Mouse (Mus musculus) CH12.LX (cell line): ENCODE results near the gene Smc1a. TPM values are rescaled to one million over a fixed set of nuclear protein-coding genes. Genes with fewer than 3 reads are reported as not detected.
A peak's percentile ranks its signal among the peaks of the same experiment; 100 is the strongest.

ENCODE experiments used
- DNase-seq: peaks from one replicate; pipeline ENCODE4 v3.0.0-alpha.2; 2013; ENCODE audit errors: extremely low read depth
- H3K27ac ChIP-seq: 2 replicates; pipeline ENCODE4 v1.5.1; 2012; ENCODE audit warnings: low read depth, mild to moderate bottlenecking, control low read depth, moderate library complexity; ENCODE audit not compliant: insufficient read depth
- H3K27me3 ChIP-seq: replicated peaks from 2 replicates; pipeline ENCODE3; 2012; ENCODE audit warnings: inconsistent platforms
- H3K36me3 ChIP-seq, 2 experiments: replicated peaks in 1 of 2; 2 replicates each; pipeline versions ENCODE3 to v1.6.1; 2012; ENCODE audit warnings: inconsistent platforms in 1 of 2, low read length in 1 of 2, mild to moderate bottlenecking in 1 of 2, mixed read lengths in 1 of 2, moderate library complexity in 1 of 2; ENCODE audit not compliant: control insufficient read depth in 1 of 2, insufficient read depth in 1 of 2
- H3K4me1 ChIP-seq, 2 experiments: 2 replicates each; pipeline ENCODE4 v1.6.1; 2012; ENCODE audit warnings: inconsistent platforms in 1 of 2, moderate library complexity in 1 of 2; ENCODE audit not compliant: insufficient read depth in 2 of 2, control insufficient read depth in 1 of 2
- H3K4me2 ChIP-seq: 2 replicates; pipeline ENCODE4 v1.6.1; 2012; ENCODE audit warnings: low read depth, mild to moderate bottlenecking, control low read depth; ENCODE audit not compliant: poor library complexity, insufficient read depth, severe bottlenecking
- H3K4me3 ChIP-seq, 3 experiments: fragments of 150-350 bp in 1 of 3; sonication (generic) in 1 of 3; replicated peaks in 1 of 3; 2 replicates each; pipeline versions ENCODE3 to v1.5.1; 2011 to 2012; ENCODE audit warnings: low read depth in 2 of 3, low read length in 2 of 3, mild to moderate bottlenecking in 2 of 3, moderate library complexity in 2 of 3, control low read depth in 1 of 3, improper control_type of control experiment in 1 of 3, inconsistent platforms in 1 of 3, mixed read lengths in 1 of 3; ENCODE audit not compliant: poor library complexity in 1 of 3
- H3K79me2 ChIP-seq: replicated peaks from 2 replicates; pipeline ENCODE4 v1.6.1; 2012; ENCODE audit warnings: mild to moderate bottlenecking, moderate library complexity; ENCODE audit not compliant: control insufficient read depth, poor library complexity, insufficient read depth, severe bottlenecking; ENCODE audit errors: extremely low read depth
- H3K9ac ChIP-seq: 2 replicates; pipeline ENCODE4 v1.6.1; 2012; ENCODE audit warnings: low read depth, mild to moderate bottlenecking, control low read depth, moderate library complexity; ENCODE audit not compliant: insufficient read depth
- H3K9me3 ChIP-seq: replicated peaks from 2 replicates; pipeline ENCODE3; 2012; ENCODE audit warnings: low read length, inconsistent platforms, mixed read lengths
- BHLHE40 ChIP-seq: IDR thresholded peaks from 2 replicates; pipeline ENCODE4 v1.6.1; 2011; ENCODE audit warnings: mild to moderate bottlenecking, low read depth, low read length, improper control_type of control experiment
- CHD1 ChIP-seq: IDR thresholded peaks from 2 replicates; pipeline ENCODE4 v1.6.1; 2012; ENCODE audit warnings: low read depth, low read length, improper control_type of control experiment, inconsistent platforms
- CHD2 ChIP-seq: IDR thresholded peaks from 2 replicates; pipeline ENCODE4 v1.6.1; 2011; ENCODE audit warnings: low read length, improper control_type of control experiment
- CTCF ChIP-seq, 2 experiments: IDR thresholded peaks in 1 of 2; conservative IDR thresholded peaks in 1 of 2; 2 replicates each; pipeline ENCODE4 v1.5.1; 2011 to 2012; ENCODE audit warnings: low read depth in 2 of 2, low read length in 2 of 2, improper control_type of control experiment in 1 of 2, inconsistent platforms in 1 of 2, mild to moderate bottlenecking in 1 of 2, moderate library complexity in 1 of 2
- EP300 ChIP-seq: IDR thresholded peaks from 2 replicates; pipeline ENCODE4 v1.6.1; 2011; ENCODE audit warnings: low read length, improper control_type of control experiment
- HCFC1 ChIP-seq: IDR thresholded peaks from 2 replicates; pipeline ENCODE4 v1.6.1; 2012; ENCODE audit warnings: low read depth, mild to moderate bottlenecking, inconsistent platforms, low read length, improper control_type of control experiment
- NRF1 ChIP-seq: IDR thresholded peaks from 2 replicates; pipeline ENCODE4 v1.6.1; 2014; ENCODE audit warnings: low read depth, mild to moderate bottlenecking, inconsistent platforms, low read length, improper control_type of control experiment, moderate library complexity
- SIN3A ChIP-seq: IDR thresholded peaks from 2 replicates; pipeline ENCODE4 v1.6.1; 2012; ENCODE audit warnings: low read length, improper control_type of control experiment, inconsistent platforms
- SMC3 ChIP-seq: IDR thresholded peaks from 2 replicates; pipeline ENCODE4 v1.6.1; 2011; ENCODE audit warnings: low read depth, low read length, improper control_type of control experiment
- dilution Hi-C: fragments of 300-500 bp; cut with MboI; formaldehyde crosslinking; loops from 2 replicates; pipeline ENCODE4 v1.14.3; 2020; ENCODE audit warnings: low sequenced_read_pairs; ENCODE audit not compliant: extremely low pct_unique_long_range_greater_than_20kb, extremely low pct_ligation_motif_present
- in situ Hi-C: fragments of 300-500 bp; cut with MboI; formaldehyde crosslinking; loops from 3 replicates; pipeline ENCODE4 v1.14.3; 2019; ENCODE audit warnings: low sequenced_read_pairs, low pct_ligation_motif_present, low pct_unique_long_range_greater_than_20kb, mixed read lengths
- polyA plus RNA-seq: library from polyadenylated mRNA; unstranded; fragments of >175 nt; gene quantifications from 2 replicates; pipeline ENCODE4 v1.2.1, GENCODE M21; 2012; ENCODE audit warnings: low read depth; ENCODE audit not compliant: insufficient read length
- total RNA-seq, 2 experiments: library from RNA; depleted of rRNA; stranded (reverse); fragments of 300-350 nt in 1 of 2; fragments of >200 nt in 1 of 2; gene quantifications; 2 replicates each; pipeline ENCODE4 v1.2.3; 2012 to 2014

The Smc1a gene
- total and polyA plus RNA-seq, 3 experiments: 41.8 to 99.7 (median 48.9) TPM

DNA sequence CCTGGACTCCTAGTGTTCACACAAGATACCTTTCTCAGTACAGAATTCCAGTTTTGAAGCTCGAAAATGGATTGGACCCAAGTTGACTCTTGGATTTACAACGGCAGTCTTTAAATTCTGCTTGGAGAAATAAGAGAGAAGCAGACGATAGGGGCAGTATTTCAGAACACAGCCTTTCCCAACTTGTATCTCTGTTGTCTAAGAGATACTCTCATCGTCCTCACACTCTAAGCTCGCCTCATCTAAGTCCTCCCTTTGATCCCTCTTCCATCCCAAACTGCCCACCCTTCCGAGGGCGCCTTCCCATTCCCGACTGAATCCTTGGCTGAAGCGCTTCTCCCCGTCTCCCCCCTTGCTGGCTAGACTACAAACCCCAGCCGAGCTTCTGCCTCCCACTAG is 477 bp upstream of the Smc1a start:
- in situ Hi-C loops: no loop called here
- peak overlapping the region; percentile 71 to 94 (median 75) for H3K4me3 ChIP-seq
- H3K27ac ChIP-seq: peak overlapping the region; percentile 66
- H3K27me3 ChIP-seq: no peaks in the 10 kb centered on the region
- H3K9me3 ChIP-seq: no peaks in the 10 kb centered on the region
- H3K4me1 ChIP-seq: peaks cover 3% of the 10 kb centered on the region in 2 experiments; a peak in 1 of 4 replicates
- H3K36me3 ChIP-seq: peaks cover 2 to 14% of the 10 kb centered on the region in 2 experiments
- TF ChIP-seq HCFC1 (no peak), SIN3A (no peak), NRF1 (no peak), SMC3 (no peak), CTCF (conservative IDR thresholded peaks at IDR 0.05 in 1 of 2, IDR thresholded peaks at IDR 0.05 in 1 of 2; ENCODE audit: low read depth in 2 of 2, low read length in 2 of 2) (peak in 1 of 2 experiments; percentile 18; a peak in 1 of 4 replicates)
- TF ChIP-seq, all 38 proteins: peak for 1
- H3K9ac ChIP-seq: peak overlapping the region; percentile 95
- DNase-seq: no peak
- H3K4me2 ChIP-seq: peak overlapping the region; percentile 53
- peaks cover 38% of the 10 kb centered on the region for H3K79me2 ChIP-seq
- dilution Hi-C loops: no loop called here

DNA sequence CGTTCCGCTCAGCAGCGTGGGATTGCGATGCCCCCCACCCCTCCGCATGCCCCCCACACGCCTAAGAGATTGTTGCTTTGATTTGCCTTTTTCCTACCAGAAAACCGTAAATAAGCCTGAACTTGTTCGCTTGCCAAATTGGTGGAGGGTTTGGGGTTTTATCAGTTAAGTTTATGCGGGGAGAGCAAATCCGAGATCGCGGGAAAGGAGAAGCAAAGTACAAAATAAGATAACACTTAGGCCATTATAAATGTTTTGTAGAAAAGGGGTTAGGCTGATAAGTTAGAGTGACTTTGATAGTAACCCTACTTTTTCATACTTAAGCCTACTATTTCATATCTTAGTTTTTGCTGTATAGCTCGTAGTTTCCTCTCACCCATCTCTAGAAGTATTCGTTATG is 958 bp downstream of the Smc1a start:
- peak overlapping the region; percentile 95; the same call in 1 of the 2 replicates for H3K4me2 ChIP-seq
- TF ChIP-seq CTCF (conservative IDR thresholded peaks at IDR 0.05 in 1 of 2, IDR thresholded peaks at IDR 0.05 in 1 of 2; ENCODE audit: low read depth in 2 of 2, low read length in 2 of 2): no peak
- no peak for TF ChIP-seq BHLHE40
- peak; percentile 20; the same call in 1 of the 2 replicates for TF ChIP-seq SIN3A
- no peak for TF ChIP-seq CHD2
- TF ChIP-seq CHD1: no peak
- dilution Hi-C loops: no loop called here

GRCm38 (mm10) chrX:152019294-152019693 is 3.1 kb downstream of the Smc1a start:
- no peak overlapping the region for H3K27ac ChIP-seq
- H3K27me3 ChIP-seq: no peaks in the 10 kb centered on the region
- no peak for TF ChIP-seq EP300
- H3K36me3 ChIP-seq: peaks cover 5 to 18% of the 10 kb centered on the region in 2 experiments
- peaks cover 3% of the 10 kb centered on the region in 2 experiments; a peak in 1 of 4 replicates for H3K4me1 ChIP-seq
- in situ Hi-C loops: no loop called here
- H3K9me3 ChIP-seq: no peaks in the 10 kb centered on the region
- no peak for DNase-seq
- dilution Hi-C loops: no loop called here
- H3K79me2 ChIP-seq: peaks cover 61% of the 10 kb centered on the region
- H3K9ac ChIP-seq: no peak overlapping the region
- H3K4me3 ChIP-seq: no peak overlapping the region
- no peak overlapping the region for H3K4me2 ChIP-seq

More for the DNA sequence above, 958 bp downstream of the Smc1a start:
- peaks cover 49% of the 10 kb centered on the region for H3K79me2 ChIP-seq
- in situ Hi-C loops: no loop called here
- H3K4me1 ChIP-seq: peaks cover 3% of the 10 kb centered on the region in 2 experiments; a peak in 1 of 4 replicates
- no peaks in the 10 kb centered on the region for H3K9me3 ChIP-seq
- peaks cover 2 to 12% of the 10 kb centered on the region in 2 experiments for H3K36me3 ChIP-seq
- H3K4me3 ChIP-seq: peak overlapping the region; percentile 71 to 80 (median 78)
- peak overlapping the region; percentile 92 for H3K9ac ChIP-seq
- no peak for DNase-seq
- no peak overlapping the region; the same call in 1 of the 2 replicates for H3K27ac ChIP-seq
- no peaks in the 10 kb centered on the region for H3K27me3 ChIP-seq
